Mouse (Mus musculus) frontal cortex, adult 2 months (tissue): ENCODE measurements around the gene Ifnl2. TPM values are rescaled to one million over a fixed set of nuclear protein-coding genes. Genes with fewer than 3 reads are reported as not detected.
A peak's percentile ranks its signal among the peaks of the same experiment; 100 is the strongest.
"Not testable (repeated sequence)": the region's sequence is repeated elsewhere in the genome, so short reads cannot be mapped to it uniquely, and the experiment has no call there.

ENCODE experiments used
- DNase-seq, 2 experiments: peaks; one replicate each; pipeline ENCODE4 v3.0.0; 2022; ENCODE audit warnings: low spot score in 1 of 2; ENCODE audit errors: extremely low spot score in 1 of 2
- polyA plus RNA-seq: library from polyadenylated mRNA; depleted of rRNA; stranded (reverse); fragments of >200 nt; gene quantifications from 2 replicates; pipeline ENCODE4 v1.2.3, GENCODE M21; 2012; rRNA removed

Ifnl2 gene
- not detected in 2 replicates for polyA plus RNA-seq

DNA sequence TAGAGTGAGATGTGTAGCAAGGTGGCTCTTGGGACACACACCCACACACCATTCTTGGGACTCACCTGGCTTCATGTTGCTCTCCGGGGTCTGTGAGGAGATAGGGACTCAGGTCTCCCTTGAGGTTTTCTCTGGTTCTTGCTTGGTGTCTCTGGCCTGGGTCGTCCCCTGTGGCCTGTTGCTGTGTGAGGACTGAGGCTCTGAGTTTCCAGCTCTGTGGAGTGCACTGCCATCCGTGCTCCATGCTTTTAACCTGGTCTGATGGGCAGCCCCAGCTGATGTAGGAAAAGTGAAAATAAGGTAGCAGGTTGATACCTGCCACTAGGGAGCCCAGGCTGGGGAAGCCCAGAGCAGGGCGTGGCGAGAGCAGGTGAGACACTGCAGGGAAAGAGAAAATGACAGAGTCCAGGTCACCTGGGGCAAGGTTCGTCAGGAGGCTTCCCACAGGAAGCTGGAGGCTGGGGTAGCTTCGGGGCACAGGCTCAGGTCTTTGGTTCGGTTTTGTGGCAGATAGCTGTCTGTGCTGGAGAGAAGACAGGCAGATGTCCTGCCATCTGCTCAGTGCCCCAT is at the start of gene Ifnl2:
TSS of gene Ifnl2 (minus strand) at position 51 of the 570 bp plus-strand sequence.
- not testable (repeated sequence) for DNase-seq

DNA sequence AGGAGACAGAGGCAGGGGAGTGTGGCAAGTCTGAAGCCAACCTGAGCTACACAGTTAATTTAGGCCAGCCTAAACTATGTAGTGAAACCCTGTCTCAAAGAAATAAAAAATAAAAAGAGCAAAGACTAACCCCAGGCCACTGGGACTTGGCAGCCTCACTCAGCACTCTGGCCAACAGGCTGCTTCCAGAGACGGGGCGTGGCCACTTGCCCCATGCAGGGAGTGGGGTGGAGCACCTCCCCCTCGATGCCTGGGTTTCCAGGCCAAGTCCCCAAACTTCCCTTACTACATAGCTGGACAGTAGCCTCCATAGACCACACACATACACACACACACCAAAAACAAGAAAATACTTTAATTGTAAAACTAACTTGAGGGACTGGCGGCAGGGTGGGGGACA is 48.2 kb upstream of the Ifnl2 start:
- no peak for DNase-seq

DNA sequence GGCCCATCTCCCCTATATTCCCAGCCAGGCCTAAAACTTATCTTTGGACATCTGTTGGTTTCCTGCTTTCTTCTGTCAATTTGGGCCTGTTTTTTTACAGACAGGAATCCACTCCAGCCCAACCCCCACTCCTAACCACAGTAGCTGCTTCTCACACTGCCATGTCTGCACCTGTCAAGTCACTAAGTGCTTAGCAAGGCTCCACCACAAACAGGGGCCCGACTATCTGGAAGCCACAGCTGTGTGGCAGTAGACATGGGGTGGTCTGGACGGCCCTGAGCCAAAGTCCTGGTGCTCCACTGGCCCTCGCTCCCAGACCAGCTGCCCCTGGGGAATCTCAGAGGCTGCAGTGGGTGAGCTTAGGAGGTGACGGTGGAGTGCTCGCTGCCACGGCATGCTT is 47.5 kb upstream of the Ifnl2 start:
- no peak for DNase-seq

DNA sequence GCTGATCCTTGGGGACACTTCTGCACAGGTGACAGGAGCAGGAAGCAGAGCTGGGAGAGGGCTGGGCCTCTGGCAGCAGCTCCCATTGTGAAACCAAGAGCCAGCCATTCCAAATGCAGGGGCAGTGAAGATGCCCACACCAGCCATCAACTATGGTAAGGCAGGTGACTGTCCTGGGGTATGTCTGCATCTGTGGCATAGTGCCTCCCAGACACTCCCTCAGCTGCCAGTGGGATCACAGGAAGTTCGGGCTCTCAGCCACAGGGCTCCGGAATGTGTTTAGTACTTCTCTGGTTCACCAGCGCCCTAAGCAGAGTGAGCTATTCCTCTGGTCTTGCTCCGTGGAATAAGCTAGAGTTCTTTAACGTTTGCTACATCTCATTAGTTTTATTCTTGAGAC is 46.8 kb upstream of the Ifnl2 start:
- DNase-seq, result no peak

DNA sequence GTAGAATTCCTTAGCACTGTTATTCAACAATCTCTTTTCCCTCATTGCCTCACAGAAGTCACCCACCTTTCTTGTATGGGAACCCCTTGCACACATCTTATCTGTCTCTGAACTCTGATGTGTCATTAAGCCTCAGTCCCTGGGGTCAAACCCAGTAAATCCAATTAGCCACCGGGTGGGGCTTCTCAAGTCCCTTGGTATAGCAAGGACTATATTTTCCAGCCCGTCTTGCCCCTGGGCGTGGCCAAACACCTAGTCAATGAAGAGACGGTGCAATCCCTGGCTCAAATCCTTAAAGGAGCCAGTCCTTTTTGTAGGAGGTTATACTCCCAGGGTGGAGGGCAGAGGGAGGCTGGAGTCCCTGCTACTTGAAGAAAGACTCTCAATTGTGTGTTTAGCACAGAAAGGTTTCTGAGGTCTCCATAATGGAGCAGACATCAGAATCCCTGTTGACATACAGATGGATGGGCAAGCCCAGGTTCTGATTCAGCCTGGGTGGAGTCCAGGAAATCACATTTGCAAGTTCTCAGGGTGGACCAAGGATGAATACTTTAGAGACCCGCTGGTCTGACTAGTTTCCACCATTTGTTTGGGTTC is 45.8 kb upstream of the Ifnl2 start:
- DNase-seq, result no peak

DNA sequence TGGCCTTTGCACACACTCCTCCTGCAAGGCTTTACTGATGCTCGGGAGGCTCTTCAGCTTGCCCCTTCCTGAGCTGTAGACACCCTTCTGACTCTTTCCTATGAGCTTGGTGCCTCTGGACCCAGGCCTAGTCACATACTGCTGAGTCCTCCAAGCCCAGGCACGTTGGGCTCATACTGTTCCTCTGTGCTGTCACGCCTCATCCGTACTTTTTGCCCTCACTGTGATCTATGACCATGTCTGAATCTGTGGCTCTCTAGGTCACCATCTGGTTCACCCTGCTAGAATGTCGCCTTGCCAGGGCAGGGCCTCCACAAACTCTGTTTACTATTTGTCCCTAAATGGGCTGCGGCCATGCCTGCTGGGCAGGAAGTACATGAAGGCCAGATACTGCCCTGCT is 42.8 kb upstream of the Ifnl2 start:
- no peak for DNase-seq

DNA sequence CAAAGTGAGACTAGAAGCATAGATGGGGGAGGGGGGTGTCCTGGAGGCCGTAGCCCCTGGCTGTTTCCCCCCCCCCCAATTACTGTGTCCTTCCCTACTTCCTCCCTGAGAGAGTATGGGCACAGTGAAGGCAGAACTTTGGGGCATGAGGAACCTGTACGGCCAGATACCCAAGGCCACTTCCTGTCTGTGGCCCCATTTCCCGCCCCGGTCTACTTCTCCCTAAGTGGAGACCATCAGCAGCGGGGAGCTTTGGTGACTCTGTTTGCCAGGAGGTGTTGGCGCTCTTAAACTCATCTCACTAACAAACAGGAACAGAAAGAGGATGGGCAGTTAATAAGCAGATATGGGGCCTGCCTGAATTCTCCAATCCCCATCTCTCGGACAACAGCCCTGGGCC is 37.4 kb upstream of the Ifnl2 start:
- no peak for DNase-seq

DNA sequence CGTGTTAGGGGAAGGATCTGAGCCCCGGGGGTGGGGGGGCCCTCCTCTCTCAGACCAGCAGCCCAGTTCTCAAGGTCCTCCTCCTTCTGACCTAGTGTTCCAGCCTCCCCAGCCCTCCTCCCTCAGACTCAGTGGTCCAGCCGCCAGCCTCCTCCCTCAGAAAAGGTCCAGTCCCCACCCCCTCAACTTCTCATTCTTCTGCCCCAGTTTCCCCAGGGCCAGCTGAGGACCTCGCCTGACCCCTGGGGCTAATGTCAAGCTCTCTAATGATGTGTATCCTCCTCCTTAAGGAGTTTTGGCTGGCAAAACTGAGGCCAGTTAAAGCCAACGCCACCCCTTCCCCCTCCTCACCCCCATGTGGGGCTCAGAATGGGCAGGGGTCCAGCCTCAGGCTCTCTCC is 36.9 kb upstream of the Ifnl2 start, which contains the start of gene Nccrp1:
TSS of gene Nccrp1 (minus strand) at position 101 of the 400 bp plus-strand sequence.
- no peak for DNase-seq

DNA sequence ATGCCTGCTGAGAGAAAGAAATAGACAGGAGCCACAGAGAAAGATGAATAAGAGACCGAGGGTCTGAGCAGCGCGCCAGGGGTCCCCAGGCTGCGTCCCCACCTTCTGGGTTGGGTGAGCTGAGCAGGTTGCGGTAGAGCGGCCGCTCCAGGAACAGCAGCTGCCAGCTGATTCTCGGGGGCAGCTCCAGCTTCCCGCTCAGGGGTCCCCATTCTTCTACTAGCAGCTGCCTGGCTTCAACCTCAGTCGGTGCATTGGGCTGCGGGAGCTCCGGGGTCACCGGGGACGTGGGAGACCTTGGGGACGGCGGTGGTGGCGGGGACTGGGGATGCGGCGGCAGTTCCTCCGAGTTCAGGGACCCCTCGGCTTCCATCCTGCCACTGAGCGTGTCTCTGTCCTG is 36.4 kb upstream of the Ifnl2 start:
- DNase-seq, result no peak

DNA sequence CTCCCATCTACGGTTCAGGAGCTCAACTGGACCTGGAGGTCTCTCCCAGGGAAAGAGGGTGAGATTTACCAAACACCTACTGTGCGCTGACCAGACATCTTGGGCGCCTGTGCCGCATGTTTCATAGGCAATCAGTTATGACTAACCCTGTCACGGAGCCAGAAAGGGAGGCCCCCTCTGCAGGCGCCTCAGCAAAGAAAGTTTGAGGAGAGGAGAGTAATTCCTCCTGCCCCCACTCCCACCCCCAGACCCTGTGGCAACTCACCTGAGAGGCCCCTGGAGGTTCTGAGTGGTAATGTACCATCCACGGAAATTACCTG is 35.6 kb upstream of the Ifnl2 start:
- no peak for DNase-seq

DNA sequence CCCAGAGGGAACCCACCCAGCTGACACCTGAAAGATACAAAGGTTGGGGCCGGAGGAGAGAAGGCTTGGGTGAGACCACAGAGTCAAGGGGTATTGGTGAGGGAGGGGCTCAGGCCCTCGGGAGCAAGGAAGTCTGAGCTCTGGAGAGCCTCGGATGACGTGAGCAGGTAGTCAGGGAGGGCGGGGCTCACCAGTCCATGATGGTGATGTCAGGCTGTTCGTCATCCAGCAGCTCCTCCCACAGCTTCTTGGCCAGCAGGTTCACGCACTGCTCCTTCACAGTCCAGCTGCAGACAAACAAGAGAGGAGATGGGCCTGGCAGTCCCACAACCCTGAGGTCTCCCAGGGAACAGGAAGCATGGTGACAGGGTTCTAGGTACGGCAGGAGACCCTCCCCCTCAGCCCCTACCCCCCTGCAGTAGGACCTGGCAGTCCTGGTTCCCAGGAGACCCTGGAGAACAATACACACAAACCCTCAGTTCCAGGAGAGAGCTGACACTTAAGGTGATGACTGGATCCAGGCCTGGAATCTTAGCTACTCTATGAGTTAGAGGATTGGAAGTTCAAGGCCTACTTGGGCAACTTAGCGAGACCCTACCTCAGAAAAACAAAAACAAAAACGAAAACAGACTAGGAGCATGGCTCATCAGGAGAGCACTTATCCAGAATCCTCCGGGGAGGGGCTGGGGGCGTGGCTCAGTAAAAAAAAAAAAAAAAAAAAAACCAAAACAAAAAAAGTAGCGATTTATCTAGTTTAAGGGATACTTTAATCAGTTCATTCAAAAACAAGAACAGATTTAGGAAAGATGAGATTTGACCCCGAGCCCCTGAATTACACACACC is 35.0 kb upstream of the Ifnl2 start:
- no peak for DNase-seq

DNA sequence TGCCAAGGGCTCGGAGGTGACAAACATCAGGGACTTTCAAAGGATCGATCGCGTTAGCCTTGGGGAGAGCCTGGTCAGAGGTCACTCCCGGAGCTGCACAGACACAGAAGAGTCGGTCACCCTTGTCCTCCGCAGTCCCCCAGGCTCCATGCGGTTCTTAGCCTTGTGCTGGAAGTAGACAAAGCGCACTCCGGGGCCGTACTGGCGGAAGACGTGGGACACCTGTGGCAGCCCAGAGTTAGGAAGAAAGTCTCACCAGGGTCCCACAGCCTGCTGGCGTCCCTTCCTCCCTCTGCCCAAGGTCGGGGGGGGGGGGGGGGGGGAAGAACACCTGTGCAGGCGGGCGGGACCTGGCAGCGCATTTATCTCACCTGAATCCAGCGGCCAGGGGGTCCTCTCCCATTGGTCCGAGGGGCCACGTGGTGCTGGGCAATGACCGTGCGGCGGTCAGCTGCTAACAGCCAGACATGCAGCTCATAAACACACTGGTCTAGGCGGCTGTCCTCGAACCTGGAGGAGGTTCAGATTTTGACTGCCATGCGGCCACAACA is 33.9 kb upstream of the Ifnl2 start:
- DNase-seq, result no peak

DNA sequence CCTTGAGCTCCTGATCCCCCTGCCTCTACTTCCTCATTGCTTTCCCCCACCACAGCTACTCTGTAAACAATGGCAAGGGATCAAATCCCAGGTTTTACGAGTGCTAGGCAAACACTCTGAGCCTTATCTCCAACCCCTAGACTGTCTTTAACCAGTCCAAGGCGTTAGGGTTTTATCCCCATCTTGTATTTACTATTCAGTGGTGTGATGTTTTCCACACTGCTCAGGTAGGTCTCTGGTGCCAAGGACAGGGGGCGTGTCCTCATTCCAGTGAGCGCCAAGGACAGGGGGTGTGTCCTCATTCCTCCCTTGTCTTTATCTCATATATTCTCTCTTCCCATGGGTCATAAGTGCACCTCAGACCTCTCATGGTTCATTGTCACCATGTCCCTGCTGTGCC is 30.3 kb upstream of the Ifnl2 start, which contains the start of gene Sycn:
TSS of gene Sycn (plus strand) at position 360 of the 400 bp plus-strand sequence.
- DNase-seq, result no peak

DNA sequence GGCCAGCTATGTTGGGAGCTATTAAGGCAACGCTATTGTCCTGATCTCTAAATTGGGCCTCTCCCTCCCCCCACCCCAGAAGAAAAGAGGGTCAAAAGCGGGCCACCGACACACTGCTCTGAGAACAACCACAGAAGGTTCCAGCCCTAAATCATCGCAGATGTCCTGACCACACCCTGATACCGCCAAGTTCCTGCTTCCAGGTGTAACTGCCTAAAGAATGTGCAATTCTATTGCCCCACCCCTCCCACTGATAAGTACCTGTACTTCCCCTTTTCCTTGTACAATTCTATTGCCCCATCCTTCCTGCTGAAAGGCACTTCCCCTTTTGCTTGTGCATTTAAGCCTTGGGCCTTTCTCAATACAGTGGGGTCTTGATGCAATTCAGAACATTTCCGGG is 28.6 kb upstream of the Ifnl2 start:
- not testable (repeated sequence) for DNase-seq

DNA sequence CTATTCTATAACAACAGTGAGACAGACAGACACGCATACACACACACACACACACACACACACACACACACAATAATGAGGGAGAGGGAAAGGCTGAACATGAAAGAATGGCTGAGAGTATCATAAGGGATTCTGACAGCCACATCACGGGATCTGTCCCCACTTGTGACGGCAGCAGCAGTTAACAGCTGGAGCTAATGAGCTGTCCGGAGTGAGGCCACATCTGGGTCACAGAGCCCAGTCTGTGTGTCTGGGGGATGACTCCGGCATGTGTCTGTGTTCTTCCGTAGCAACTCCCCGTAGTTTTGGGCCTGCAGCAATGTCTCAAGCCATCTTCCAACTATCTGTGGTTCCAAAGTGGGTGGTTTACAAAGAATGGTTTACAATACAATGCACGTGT is 21.8 kb upstream of the Ifnl2 start:
- no peak for DNase-seq

DNA sequence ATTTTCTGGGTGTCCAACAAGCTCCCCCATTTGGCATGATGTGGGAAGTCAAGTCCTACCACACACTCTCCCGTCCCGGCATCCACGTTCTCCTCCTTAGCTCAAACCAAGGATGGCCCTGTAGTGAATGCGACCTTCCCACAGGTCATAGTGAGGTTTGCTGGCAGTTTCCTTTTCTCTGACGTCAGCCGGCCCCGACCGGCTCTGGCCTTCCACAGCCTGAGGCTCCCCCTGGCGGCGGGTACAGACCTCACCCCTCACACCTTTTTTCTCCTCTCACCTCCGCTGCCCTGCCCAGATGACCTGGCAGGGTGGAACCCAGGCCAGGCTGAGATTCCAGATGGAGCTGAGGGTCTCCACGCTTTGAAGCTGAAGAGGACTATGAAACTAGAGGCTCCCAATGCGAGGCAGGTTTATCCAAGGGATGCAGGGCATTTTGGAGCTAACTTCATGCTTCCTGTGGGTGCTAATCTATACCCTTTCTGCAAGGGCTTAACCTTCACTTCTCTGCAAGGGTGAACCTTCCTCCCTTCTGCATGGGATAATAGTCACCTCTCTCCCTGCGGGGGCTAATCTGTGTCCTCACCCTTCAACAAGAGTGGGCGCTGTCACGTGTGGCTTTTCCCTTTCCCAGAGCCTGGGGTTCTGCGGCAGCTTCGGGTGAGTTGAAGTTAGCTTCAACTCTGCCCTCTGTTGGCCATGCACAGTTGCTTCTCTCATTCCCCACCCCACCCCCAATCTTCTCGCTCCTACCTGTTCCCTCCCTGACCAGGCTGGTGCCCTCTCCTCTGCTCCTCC is 17.9 kb upstream of the Ifnl2 start:
- peak; percentile 12 to 75 for DNase-seq

DNA sequence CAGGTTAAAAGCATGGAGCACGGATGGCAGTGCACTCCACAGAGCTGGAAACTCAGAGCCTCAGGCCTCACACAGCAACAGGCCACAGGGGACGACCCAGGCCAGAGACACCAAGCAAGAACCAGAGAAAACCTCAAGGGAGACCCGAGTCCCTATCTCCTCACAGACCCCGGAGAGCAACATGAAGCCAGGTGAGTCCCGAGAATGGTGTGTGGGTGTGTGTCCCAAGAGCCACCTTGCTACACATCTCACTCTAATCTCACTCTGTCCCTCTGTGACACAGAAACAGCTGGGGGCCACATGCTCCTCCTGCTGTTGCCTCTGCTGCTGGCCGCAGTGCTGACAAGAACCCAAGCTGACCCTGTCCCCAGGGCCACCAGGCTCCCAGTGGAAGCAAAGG is 12.3 kb upstream of the Ifnl2 start, which contains the start of gene Ifnl3:
TSS of gene Ifnl3 (plus strand) at position 301 of the 400 bp plus-strand sequence.
- DNase-seq, result not testable (repeated sequence)

DNA sequence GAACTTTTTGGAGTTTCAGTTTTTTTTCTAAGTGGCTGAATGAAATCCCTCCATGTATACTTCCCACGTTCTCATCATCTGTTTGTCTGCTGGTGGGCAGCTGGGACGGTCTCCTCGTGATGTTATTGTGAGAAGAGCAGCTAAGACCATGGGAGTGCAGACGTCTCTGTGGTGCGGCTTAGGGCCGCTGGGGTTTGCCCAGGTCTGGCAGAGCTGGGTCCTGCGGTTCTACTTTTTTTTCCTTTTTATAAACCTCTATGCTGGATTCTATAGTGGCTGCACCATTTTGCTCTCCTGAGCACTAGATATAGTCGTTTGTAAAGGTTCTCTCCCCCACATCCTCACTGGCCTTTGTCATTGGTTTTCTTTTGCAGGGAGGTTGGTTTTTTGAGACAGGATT is 1.2 kb upstream of the Ifnl2 start:
- no peak for DNase-seq

DNA sequence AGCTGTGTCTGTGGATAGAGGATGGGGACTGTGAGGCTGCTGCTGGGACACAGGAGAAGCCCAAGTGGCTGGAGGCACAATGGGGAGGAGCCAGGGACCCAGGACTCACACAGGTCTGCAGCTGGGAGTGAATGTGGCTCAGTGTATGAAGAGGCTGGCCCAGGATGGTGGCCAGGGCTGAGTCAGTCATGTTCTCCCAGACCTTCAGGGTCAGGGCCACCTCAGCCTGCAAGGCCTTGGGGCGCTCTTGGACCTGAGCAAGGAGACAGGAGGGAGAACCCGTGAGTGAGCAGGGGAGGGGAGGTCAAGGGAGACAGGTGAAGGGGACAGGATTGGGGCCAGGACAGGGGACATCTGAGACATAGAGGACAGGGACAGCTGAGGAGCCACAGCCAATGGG is 1.1 kb downstream of the Ifnl2 start:
- not testable (repeated sequence) for DNase-seq

DNA sequence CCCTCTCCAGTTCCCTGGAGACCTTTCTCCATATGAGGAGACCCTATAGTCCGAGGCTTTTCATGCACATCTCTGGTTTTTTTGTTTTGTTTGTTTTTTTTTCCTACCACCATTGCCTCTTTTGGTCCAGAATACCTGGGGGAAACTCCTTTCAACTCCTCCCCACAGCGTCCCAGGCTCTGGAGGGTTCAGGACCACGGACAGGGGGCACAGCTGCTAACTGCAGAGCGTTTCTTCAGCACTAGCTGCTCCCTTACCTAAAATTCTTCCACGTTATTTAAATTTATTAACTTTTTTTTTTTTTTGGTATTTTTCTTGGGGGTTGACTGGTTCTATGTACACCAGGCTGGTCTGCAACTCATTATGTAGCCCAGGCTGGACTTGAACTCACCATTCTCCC is 4.7 kb downstream of the Ifnl2 start:
- no peak for DNase-seq

DNA sequence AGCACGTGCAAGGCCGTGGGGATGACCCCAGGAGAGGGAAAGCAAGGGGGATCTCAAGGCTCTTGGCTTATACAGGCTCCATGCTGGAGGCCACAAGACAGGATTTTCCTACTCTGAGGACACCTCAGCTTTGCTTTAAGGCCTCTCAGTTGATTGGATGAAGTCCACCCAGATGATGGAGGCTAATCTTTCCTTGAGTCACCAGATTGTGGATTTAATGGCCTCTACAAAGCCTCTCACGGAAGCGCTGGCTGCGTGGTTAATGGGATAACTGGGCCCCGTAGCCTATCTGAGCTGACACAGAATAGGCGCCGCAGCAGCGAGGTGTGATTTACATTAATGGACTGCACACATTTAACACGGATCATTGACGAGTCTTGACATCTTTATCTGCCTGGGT is 14.8 kb downstream of the Ifnl2 start:
- DNase-seq, result no peak
